Mouse (Mus musculus) right cerebral cortex, postnatal 4 days (tissue): ENCODE data around the gene Cage1.
A peak's percentile ranks its signal among the peaks of the same experiment; 100 is the strongest.

ENCODE experiments used
- DNase-seq: peaks from one replicate; pipeline ENCODE4 v3.0.0-alpha.2; 2022

The Cage1 gene

DNA sequence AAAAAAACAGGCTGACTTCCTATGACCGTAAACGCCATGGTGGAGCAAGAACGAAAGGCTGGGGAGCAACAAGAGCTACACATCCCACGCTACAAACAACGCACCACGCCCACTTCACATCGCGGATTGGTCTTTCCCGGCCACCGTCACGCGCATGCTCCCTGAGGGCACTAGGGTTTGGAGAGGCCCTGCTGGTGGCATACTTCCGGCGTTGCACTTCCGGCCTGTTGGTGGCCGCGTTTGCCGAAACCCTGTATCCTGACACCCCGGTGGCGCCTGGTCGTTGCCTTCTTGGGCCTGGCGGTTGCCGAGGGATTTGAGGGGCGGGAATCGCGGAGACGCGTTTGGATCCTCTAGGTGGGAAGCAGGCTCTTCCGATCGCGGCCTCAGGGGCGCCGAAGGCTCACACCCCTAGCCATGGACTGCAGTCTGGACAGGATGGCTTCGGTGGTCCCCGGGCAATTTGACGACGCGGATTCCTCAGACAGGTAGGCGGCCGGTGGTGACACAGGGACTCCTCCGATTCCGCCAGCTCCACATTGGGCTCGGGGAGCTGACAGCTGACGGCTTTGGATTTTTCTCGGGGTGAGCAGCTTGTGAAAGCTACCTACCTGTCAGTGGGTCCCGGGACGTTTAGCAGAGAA, at the start of gene Cage1:
TSS of gene Cage1 (minus strand) at position 26 of the 644 bp plus-strand sequence.
- DNase-seq, result peak; percentile 92

DNA sequence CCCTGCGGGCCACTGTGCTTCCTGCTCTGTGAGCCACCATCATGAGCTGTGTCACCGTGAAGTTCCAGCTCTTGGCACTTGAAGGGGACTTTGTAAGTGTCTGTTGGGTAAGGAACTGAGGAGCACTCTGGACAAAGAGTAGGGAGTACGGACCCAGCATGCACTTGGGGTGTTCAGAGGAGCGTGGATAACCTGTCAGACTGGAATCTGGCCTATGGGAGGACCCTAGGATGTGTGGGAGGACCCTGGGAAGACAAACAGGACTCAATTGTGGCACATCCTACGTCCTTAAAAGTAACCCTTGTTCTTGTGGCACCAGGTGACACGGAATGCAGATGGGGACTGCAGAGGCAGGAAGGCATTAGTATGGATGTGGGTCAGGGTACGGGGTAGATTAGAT, 44.3 kb upstream of the Cage1 start:
- DNase-seq, result no peak

DNA sequence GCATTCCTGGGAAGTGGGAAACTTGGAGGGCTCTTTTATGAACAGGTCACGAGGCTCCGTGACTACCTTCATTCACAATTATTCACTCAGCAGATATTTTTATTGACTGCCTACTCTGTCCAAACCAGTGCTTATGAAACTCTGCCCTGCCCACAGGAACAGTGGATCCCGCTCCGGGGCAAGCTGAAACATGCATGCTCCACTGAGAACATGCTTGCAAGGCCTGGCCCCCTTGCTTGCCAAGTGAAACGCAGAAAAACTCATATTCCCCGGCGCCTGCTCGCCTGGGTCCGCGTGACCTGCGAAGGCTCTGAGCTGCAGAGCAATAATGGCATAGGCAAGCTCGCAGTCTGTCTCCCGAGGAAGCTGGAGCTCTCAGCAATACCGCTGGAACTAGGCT, 43.9 kb upstream of the Cage1 start:
- no peak for DNase-seq

DNA sequence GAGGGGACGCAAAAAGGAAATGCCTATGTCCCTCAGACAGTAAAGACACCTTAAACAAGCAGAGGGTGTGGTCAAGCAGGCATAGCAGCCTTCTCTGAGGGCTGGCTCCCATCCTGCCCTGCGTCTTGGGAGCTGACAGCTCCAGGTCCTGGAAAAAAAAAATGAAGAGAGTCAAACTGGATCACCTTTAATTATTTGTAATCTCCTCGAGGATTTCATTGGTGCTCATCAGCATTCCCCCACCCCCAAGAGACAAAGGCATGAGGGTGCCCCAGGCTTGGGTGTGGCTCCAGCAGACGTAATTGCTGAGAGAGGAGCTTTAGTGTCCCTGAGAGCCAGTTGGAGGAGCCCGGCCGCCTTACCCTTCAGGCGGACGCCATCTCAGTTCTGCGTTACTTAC, 43.1 kb upstream of the Cage1 start:
- no peak for DNase-seq

DNA sequence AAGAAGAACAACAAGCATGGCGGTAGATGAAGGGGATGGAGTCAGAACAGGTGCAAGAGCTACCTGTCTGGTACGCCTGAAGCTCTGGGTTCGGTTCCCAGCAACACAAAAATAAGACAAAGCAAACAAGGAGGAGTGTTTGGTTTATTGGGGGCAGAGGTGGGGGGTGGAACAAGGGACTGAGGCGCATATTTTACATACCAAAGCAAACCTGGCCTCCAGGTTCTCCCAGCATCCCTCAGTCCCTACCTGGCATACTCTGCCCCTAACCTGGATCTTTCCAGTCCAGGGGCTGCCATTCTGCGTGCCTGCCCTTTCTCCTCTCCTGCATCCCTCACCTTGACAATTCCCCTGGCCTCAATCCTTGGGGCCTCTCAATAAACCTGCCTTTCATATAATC, 42.5 kb upstream of the Cage1 start:
- DNase-seq, result no peak

DNA sequence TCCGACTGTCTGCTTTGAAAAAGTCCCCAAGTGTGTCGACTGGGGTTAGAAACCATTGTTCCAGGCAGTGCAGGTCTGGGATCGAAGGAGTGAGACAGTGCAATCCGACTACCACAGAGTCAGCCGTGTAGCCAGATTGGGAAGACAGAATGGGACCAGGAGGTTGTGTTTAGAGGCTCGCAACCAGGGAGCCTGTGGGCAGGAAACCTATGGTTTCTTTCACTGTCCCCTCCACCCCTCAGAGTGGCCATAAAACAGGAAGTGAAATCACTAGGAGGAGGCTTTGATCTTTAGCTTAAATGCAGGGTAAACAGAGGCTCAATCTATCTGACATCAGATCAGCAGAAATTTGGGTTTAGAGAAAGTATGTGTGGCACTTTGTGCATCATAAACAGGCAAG, 42.0 kb upstream of the Cage1 start:
- no peak for DNase-seq

DNA sequence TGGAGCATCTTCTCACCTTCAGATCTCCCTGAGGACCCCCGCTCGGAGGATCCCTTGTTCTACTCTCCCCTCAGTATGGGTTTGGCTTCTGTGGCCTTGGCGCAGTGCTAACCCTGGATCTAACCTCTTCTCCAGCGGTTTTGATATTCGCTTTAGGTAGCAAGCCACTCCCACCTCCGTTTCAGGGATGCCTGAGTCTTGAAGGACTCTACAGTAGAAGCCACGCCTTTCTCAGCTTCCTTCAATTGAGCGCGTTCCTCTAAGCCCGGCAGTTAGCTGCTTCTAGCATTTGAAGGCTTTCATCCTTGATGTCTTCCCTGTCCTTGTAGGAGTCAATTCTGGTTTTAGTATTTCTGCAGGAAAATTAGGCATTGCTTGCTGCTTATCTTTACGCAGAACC, 40.2 kb upstream of the Cage1 start:
- no peak for DNase-seq

DNA sequence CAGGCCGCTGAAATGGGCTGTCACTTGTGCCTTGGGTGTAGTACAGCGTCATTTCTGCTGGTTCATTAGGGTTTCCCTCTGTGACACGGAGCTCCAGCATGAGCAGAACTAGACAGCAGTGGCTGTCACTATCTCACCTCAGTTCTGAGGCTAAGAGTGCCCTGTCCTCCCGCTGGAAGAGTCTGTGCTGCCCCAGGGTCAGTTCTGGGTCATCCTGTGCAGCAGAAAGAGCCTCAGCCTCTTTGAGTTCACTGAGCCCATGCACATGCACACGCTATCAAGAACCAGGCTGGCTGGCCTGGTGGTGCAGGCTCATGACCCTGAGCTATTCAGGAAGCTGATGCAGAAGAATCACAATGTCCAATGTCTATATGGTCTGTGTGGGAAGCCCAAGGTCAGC, 37.5 kb upstream of the Cage1 start:
- DNase-seq, result no peak

DNA sequence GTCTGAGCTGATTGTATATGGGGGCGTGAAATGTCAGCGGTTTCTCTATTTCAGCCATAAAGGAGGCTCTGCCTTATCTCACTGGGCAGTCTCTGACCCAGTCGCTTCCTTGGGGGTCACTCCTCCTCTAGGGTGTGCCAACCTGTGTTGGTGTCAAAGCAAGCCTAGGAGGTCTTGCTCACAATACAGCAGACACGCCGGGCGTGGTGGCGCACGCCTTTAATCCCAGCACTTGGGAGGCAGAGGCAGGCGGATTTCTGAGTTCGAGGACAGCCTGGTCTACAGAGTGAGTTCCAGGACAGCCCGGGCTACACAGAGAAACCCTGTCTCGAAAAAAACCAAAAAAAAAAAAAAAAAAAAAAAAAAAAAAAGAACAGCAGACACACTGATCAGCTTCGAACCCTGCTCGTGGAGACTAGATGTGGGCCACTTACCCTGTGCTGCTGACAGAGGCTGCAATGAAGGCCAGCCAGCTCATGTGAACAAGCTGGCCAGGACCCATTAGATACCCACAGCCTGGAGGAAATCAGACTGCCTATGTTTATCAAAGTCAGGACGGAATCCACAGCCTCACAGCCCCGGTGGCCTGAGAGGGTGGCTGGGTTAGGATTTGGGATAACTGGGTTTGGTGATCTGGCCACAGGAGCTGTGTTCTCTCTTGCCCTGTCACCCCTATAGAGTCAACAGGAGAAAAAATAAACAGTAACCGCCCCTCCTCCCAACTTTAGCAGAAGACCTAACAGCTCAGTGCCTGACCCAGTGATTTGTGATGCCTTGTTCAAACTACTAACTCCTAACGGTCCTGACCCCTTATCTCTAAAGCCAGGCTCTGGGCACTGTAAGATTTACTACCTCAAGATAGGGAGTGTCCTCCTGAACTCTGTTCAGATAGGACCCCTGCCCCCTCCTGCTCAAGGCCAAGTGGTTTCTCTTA, 36.8 kb upstream of the Cage1 start:
- DNase-seq, result no peak

DNA sequence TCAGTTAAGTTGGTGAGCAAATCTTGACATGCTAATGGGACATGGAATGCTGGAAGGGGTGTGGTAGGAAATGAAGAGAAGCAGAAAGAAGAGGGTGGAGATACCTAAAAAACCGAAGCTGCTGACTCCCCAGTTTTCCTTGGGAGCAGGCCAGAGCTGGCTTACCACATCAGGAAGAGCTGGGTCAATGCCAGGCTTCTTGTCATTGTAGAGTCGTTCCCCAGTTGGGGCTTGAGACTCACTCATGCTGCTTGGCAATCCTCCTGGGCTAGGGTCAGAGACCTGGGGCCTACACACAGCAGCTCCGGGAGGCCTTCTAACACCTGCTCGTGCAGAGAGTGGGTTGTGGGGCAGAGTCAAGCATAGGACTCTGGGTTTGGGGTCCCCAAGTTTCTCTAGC, 34.1 kb upstream of the Cage1 start:
- DNase-seq, result peak; percentile 6

DNA sequence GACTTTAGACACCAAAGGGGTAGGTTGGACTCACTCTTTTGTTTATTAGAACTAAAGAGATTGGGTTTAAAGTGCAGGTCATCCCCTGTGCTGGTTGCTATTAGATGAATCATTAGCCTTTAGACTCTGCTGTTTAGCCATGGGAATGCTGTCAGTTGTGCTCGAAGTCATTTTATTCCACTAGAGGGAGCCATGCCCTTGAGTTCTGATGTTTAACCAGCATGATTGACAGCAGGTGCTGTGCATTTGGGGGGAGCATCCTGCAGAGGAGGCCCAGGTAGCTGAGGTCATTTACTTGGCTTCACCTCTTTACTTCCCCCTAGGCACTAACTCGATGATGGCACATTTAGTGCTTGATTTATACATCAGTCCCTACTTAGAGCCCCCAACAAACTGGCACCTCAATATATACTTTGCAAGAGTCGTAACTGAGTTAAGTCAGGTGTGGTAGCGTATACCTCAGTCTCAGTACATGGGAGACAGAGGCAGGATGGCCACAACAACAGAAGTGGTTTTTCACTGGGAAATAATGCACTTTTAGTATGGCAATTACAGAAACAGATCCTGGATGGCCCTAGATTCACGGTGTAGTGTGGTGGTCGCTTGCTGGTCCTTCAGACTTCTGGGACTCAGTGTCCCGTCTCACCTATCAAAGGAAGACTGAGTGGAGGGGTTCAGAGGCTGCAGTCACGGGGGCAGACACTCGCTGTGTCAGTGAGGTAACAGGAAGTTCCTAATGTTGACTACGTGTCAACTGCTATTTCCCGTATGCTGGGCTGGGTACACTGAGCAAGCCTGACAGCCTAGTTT, 28.2 kb upstream of the Cage1 start:
- peak; percentile 8 for DNase-seq

DNA sequence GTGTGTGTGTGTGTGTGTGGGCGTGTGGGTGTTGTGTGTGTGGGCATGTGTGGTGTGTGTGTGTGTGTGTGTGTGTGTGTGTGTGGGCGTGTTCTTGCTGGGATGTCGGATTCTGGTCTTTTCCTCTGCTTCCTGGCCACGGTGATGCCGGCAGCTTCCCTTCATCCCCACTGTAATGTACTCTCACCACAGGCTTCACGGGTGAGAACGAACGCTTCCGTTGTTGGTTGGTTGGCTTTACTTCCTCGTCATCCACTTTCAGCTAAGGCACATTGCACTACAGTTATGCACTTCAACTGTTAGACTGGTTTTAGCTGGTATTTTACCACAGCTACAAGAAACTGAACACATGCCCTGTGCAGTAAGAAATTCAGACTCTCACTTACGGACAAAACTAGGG, 25.8 kb upstream of the Cage1 start:
- DNase-seq, result no peak

DNA sequence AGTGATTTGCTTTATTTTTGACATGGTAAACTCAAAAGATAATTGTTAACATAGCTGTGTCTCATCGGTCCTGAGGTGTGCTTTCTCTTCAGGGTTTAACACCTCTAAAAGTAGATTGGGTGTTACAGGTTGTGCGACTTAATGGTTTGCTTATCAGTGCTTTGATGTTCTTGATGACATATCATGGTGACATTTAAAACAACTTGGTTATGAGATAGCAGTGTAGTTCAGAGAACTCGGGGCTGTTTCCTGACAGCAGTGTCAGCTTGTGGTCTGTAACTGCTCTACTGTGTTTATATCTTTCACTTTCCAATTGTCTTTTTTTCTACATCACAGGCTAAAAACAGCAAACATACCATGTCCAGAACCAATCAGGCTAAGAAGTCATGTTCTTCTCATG, 13.0 kb upstream of the Cage1 start:
- DNase-seq, result no peak

DNA sequence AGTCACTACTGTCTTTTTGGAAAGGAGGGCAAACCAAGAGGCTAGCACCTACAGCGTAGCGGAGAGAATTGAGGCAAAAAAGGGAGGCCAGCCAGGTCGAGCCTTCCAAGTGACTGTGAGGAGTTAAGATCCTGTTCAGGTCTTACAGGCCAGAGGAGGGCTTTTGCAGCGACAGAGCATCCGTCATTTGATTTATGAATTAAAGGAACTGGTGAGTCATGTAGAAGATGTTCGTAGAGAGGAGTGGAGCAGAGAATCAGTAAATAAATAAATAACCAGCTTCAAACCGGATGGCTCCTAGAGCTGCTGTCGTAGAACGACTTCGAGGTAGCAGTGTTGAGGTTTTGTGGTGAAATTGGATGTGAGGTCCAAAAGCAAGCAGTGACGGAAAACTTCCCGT, 942 bp upstream of the Cage1 start:
- no peak for DNase-seq

DNA sequence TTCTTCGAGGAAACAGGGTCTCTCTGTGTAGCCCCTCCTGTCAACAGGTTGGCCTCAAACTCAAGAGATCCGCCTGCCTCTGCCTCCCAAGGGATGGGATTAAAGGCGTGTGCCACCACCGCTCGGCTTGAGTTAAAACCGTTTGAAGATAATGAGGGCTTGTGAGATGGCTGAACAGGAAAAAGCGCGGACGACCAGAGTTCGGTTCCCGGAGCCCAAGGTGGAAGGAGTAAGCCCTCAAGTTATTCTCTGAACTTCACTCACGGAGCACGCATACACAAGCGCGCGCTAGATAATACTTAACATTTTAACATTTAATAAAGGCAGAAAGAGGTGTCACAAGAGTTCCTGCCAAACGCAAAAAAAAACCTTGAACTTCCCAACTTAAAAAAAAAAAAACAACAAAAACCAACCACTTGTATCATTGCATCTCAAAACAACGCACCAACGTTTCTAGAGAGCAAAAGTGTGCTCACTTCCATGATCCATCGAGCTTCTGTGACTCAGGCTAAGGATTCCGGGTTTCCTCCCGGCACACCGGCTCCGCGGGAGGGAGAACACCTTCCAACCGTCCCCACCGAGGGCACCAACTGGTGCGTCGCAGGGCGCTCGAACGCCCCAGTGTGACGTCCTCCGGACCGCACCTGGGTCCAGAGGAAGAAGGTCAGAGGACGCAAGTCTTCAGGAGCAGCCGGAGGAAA, 376 bp downstream of the Cage1 start, which contains the start of gene Riok1:
TSS of gene Riok1 (plus strand) at position 653 of the 701 bp plus-strand sequence.
- DNase-seq, result peak; percentile 2

DNA sequence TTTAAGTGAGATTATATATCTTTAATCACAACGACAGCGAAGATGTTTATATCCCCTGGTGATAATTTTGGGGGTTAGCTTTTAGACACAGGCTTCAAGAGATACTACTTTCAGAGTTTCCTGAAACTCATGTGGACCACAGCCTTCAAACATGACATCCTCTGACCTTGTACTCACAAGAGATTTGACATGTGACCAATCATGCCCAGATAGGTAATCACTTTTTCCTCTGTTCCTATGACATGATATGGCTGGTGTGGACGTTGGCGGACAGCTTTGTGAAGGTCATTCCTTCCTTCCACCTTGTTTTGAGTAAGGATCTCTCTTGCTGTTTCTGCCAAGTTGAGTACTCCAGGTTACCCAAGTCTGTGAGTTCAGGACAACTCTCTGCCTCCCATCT, 8.5 kb downstream of the Cage1 start:
- DNase-seq, result no peak

DNA sequence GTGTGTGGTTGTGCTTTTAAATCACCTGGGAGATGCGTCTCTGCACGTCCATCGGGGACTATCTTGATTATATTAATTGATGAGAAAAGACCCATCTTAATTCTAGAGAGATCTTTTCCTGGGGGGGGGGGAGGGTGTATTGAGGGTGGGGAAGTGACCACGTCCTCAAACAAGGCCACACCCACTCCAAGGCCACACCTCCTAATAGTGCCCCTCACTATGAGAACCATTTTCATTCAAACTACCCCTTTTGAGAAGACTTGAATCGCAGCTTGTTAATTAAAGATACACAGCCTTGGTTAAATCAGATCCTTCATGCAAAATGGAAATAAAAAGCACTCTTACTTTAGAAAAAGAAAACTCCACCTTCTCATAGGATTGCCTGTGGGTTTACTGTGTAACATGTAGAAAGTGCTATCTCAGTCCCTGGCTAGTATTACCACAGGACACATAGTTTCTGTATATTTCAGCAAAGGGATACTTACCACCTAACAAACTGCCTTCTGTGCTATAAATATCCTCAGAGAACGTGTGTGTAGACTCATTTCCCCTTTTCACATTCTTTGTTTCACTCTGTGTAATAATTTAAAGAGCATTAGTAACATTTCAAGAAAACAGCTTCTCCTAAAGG, 9.1 kb downstream of the Cage1 start:
- DNase-seq, result no peak

DNA sequence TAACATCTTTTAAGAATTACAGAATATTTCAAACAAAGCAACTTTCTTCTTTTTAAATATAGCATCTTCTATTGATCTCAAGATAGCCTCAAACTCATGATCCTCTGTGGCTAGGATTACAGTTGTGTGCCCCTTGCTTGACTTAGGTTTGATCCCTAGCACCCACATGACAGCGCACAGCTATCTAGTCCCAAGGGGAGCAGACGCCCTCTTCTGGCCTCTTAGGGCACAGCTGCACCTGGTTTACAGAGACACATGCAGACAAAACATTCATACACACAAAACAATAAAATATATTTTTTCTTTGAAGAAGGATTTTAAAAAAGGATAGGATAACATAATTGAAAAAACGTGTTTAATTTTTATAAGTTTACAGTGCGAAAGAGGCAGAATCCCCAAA, 11.0 kb downstream of the Cage1 start:
- no peak for DNase-seq

DNA sequence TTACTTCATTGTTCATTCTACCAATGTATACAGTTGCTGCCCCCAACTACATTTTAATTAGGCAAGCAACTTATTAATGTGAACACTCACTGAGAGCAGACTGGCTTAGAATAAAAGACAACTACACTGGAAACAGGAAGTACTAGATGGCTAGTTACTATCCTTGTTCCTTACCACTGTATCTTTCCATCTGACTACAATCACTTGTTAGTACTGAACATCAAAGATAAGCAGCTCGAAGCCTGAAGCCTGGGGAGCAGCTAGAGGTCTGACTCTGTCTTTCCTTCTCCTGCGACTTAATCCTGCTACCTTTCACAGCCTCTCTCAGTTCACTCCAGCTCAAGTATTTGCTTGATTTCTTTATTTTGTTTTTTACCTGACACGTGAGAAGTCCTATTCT, 18.1 kb downstream of the Cage1 start:
- DNase-seq, result no peak

DNA sequence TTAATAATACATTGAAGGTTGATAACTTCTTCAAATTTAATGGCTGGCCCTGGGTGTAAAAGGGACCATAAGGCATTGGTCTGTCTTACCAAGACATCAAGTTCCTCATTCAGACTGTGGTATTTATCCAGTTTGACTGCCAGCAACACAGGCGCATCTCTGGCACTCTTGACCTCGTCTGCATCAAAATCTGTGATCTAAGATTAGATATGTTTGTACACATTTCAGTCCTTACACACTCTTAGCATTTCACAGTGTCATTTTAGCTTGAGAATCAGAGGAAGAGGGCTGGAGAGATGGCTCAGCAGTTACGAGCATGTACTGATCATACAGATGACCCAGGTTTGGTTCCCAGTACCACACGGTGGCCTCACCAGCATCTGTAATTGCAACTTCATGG, 21.3 kb downstream of the Cage1 start:
- DNase-seq, result no peak

DNA sequence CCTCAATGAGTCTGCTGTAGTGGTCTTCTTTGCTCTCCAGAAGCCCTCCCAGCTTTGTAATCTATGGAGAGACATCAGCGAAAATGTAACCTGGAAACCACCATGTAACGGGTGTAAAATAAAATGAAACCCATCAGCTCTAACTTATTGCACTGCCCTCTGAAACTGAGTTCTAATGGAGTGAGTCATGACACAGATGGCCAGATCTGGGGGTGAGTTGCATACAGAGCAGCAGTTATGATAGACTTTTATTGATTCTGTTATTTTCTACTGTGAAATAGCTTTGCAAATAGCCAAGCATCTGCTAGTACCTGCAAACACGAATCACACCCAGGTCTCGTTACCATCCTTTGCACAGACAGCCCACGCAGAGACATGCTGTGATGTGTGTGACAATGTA, 24.4 kb downstream of the Cage1 start:
- DNase-seq, result no peak

DNA sequence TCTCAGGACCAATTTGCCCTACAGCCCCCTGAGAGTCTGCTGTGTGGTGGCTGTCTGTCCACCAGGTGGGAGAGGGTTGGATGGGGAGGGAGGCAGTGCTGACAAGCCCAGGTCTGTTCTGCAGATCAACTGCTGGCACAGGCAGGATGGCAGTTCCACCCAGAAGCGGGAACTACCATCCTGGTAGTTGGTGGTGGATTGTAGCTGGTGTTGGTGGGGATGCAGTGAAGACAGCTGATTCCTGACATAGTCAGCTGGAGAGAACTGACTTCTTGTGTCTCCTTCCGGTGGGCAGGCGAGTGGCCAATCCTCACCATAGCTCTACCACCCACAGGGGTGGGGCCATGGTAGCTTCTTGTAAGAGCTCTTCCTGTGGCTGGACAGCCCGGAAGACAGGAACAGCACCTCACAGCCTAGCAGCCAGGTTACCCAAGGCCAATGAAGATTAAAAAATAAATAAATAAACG, 26.4 kb downstream of the Cage1 start:
- DNase-seq, result no peak
